Mouse (Mus musculus): Measurements from ENCODE around the gene Tunar.

GRCm38 (mm10) chr12:105420476-105420875, 86.8 kb downstream of the Tunar start:
- TF ChIP-seq POLR2A (IDR thresholded peaks at IDR 0.05; ENCODE audit: extremely low read depth, insufficient read depth, low read length), result no peak
- TF ChIP-seq CTCF (IDR thresholded peaks at IDR 0.05; ENCODE audit: low read depth, low read length), result no peak
